Mouse (Mus musculus): Measurements from ENCODE around the gene Spc24.

Spc24 gene

DNA sequence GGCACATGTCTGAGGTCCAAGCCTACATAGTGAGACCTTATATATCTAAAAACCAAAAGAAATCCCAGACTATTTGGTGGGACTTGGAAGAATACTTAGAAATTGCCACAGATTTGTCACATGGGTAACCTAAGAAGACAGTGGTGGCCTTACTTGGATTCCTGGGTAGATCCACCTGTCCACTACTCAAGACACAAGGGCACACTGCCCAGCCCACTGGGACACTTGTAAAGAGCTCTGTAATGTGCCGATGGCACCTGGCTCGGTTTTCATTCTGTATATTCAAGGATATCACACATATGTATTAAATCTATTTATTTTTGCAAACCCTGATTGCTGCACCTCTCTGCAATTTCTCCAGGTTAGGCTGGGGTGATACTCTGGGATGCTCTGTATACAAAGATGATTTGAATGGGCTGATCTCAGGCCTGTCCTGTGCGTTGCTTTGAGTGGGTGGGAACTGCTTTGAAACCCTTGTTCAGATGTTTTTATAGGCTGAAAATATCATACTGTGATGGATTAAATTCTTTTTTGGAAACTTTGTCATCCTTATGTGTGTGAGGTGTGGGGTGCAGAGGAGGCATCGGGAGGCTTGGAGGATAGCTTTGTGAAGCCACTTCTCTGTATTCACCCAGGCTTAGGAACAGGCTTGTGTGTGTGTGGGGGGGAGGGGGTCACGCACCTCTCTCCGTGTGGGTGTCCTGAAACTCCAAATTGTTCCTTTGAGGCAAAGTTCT, 10.6 kb downstream of the Spc24 start:
- DNase-seq (ENCODE audit: low spot score in 2 of 2) = no peak

DNA sequence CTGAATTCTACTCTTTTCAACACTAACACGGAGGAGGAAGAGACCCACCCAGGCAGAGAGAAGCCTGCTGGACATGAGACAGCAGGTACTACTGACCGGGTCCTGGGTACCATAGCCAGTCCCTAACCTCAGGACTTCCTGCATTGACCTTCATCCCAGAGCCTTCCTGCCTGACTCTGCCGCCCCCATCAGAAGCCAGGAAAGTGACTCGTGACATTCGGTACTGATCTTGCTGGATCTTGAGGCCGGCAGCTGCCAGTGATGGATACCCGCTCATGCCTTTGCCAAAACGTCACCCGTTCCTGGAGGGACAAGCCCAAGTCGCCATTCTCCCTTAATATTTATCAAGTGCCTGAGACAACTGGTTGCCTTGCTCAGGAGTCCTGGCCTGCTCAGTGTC, 11.6 kb downstream of the Spc24 start:
- DNase-seq (ENCODE audit: low spot score in 2 of 2) = no peak

DNA sequence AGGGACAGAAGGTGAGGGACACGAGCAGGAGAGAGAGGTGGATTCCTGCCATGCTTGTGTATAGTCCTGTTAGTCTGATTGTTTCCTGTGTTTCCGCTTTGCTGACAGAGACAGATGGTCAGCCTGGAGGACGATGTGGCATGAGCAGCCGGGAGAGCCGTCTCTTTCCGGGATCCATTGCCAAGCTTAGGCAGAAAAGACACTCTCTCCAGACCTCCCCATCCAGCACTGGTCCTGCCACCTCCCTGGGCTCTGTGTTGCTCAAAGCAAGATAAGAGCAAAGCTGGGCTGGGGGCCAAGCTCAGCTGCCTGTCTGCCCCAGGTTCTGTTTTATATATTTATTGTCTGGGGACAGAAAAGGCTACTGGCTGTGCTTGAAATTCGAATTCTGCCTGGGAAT, 12.1 kb downstream of the Spc24 start:
- DNase-seq (ENCODE audit: low spot score in 2 of 2) = peak in 1 of 2 experiments; percentile 21

DNA sequence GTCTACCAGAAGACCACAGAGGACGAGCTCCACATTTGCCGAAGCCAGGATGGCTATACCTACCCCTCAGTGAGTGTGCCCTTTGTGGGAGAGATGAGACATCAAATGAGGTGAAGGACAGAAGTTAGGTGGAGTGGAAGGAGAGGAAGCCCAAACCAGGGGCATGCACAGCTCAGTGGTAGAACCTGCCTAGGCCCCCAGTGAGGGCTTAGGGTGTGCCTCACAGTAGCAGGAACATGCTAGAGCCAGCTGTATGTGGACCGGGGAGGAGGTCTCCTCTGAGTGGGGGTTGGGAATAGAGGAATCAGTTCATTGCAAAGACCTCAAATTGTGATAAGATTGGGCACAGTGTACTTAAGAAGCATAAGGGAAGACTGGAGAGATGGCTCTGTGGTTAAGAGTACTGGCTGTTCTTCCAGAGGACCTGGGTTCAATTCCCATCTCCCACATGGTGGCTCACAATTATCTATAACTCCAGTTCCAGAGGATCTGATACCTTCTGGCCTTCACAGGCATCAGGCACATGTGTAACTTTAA, 12.8 kb downstream of the Spc24 start:
- DNase-seq (ENCODE audit: low spot score in 2 of 2) = no peak

DNA sequence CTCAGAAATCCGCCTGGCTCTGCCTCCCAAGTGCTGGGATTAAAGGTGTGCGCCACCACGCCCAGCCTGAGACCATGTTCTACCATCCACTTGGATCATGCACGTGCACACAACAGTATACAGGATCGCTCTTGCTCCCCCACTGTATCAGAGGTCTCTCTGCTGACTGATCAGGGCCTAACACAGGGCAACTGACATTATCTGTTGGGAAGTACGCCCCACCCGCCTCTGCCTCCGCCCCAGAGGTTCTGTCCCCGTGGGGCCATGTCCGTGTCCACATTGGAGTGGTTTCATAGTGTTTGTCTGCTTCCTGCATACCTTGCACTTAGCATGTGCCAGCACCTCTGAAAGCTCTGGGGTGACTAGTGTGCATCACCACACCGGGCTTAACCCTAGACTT, 18.6 kb downstream of the Spc24 start:
- DNase-seq (ENCODE audit: low spot score in 2 of 2) = no peak

DNA sequence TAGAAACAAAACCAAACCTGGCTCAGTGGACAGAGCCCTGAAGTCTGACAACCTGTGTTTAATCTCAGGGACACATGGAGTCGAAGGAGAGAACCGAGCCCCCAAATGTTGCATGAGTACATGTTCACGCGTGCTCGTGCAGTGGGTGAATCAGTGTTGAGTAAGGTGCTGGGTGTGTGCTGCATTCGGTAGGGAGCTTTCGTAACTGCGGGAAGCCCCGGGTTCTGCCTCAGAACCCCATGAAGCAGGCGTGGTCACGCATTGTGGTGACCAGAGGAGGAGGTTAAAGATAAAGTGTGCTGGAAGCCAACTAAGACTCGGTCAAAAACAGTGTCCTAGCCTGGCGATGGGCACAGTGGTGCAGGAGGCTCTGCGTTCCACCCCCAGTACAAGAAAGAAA, 19.7 kb downstream of the Spc24 start:
- DNase-seq (ENCODE audit: low spot score in 2 of 2) = no peak

DNA sequence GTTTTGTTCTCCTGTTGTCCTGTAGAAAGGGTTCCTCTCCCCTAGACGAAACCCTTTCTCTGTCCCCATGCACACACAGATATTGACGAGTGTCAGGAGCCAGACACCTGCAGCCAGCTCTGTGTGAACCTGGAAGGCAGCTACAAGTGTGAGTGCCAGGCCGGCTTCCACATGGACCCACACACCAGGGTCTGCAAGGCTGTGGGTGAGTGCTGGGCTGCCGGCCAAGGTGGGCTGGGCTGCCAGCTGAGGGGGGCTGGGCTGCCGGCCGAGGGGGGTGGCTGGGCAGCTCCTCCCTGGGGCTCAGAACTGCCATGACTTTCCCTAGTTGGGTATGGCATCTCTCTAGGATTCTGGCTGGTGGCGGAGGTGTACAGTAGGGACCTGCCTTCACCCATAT, 21.3 kb downstream of the Spc24 start:
- DNase-seq (ENCODE audit: low spot score in 2 of 2) = no peak

DNA sequence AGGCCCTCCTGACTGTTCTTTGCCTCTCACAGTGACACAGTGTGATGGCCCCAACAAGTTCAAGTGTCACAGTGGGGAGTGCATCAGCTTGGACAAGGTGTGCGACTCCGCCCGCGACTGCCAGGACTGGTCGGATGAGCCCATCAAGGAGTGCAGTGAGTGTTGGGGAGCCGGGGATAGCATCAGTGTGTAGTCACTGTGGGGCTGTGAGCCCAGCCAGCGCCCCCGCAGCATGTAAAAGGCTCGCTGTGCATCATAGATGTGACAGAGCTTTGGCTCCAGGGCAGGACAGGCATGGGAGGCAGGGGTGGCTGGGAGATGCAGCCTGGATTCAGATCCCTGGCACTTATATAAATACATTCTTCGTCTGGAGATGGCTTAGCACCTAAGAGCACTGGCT, 22.9 kb downstream of the Spc24 start:
- no peak for DNase-seq (ENCODE audit: low spot score in 2 of 2)

DNA sequence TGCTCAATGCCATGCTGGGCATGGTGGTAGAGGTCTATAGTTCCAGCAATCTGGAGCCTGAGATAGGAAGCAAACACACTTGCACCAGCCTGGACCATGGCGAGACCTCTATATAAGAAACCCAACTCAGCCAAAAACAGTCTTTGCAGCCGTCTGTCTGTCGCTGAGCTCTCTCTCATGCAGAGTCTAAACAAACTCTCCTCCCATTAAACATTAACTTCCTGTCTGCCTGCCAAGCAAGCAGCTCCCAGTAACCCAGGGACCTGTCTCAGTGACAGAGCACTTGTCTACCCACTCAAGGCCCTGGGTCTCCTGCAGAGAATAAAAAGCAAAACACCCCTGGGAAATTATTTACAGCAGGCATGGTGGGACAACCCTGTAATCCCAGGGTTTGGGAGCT, 23.5 kb downstream of the Spc24 start:
- DNase-seq (ENCODE audit: low spot score in 2 of 2) = no peak

DNA sequence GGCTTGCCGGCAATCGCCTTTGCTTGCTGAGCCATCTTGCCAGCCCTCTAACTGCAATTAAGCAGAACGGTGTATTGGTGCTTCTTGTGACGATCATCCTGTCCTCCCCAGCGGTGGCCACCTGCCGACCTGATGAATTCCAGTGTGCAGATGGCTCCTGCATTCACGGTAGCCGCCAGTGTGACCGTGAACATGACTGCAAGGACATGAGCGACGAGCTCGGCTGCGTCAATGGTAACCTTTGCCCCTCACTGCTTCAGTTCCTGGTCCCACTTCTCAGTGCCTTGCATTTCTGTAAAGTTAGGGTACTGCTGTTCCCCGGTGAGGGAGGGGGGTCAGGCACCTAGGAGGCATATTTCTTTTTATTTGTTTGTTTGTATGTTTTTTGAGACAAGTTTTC, 25.0 kb downstream of the Spc24 start:
- DNase-seq (ENCODE audit: low spot score in 2 of 2) = no peak

DNA sequence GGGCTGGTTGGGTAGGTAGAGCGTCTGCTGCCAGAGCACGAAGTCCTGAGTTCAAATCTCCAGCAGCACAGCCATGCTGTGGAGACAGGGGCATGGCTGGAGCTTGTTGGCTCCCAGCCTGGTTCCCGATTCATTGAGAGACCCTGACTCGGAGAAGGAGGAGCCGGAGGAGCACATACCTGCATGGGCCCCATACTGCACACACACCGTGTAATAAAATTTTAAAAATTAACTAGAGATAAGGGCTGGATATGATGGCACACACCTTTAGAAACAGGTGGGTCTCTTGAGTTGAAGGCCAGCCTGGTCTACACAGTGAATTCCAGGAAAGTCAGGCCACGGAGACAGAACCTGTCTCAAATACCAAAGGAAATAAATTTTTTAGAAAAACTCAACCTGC, 26.1 kb downstream of the Spc24 start:
- DNase-seq (ENCODE audit: low spot score in 2 of 2) = no peak

DNA sequence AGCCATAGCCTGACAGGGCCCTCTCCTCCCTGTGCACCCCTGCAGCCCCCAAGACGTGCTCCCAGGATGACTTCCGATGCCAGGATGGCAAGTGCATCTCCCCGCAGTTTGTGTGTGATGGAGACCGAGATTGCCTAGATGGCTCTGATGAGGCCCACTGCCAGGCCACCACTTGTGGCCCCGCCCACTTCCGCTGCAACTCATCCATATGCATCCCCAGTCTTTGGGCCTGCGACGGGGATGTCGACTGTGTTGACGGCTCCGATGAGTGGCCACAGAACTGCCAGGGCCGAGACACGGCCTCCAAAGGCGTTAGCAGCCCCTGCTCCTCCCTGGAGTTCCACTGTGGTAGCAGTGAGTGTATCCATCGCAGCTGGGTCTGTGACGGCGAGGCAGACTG, 26.7 kb downstream of the Spc24 start:
- DNase-seq (ENCODE audit: low spot score in 2 of 2) = no peak

DNA sequence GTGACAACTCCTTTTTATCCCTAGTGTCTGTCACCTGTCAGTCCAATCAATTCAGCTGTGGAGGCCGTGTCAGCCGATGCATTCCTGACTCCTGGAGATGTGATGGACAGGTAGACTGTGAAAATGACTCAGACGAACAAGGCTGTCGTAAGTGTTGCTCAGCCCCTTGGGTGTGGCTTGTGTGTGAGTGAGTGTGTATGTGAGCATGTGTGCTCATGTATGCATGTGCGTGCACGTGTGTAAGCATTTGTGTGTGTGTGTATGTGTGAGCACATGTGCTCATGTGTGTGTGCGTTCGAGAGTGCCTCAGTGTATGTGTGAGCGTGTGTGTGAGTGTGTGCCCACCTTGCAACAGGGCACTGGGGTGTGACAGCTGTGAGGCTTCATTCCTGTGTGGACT, 27.8 kb downstream of the Spc24 start:
- no peak for DNase-seq (ENCODE audit: low spot score in 2 of 2)

DNA sequence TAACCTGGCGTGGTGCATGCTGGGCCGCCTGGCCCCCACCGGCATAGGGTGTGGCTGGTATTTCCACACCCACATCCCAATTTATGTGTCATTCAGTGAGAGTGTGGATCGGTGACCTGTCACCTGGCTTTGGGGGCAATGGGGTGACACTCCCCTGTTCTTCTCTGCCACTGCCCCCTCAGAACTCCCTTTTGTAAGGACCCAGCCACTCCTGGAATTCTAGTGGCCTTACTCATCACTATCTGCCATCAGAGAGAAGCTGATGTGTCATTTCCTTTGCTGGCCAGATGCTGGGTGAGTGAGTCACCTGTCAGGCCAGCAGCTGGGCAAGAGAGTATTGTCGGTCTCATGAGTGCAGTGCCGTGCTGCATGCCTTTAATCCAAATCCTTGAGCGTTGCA, 30.8 kb downstream of the Spc24 start:
- no peak for DNase-seq (ENCODE audit: low spot score in 2 of 2)

DNA sequence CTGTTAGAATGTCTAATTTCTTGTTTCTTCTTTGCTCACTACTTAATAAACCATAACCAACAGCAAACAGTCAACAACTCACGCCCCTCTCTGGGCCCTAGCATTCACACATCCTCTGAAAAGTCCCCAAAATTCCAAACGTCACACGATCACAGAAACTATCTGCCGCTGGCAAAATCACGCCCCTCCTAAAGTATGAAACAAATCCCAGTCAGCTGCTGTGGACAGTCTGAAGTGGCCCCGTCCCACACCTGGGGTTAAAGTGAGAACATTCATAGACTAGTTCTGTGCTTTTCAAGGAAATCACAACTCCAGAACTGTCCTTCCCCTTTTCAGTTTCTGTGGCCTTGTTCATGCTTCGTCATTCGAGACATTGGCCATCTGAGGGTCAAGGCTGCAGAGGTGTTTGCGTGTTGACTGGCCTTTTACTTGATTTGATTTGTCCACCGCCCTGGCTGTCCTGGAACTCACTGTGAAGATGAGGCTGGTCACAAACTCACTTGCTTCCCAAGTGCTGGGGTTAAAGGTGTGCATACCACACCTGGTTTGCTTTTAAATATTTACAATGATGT, 31.8 kb downstream of the Spc24 start:
- DNase-seq (ENCODE audit: low spot score in 2 of 2) = no peak

DNA sequence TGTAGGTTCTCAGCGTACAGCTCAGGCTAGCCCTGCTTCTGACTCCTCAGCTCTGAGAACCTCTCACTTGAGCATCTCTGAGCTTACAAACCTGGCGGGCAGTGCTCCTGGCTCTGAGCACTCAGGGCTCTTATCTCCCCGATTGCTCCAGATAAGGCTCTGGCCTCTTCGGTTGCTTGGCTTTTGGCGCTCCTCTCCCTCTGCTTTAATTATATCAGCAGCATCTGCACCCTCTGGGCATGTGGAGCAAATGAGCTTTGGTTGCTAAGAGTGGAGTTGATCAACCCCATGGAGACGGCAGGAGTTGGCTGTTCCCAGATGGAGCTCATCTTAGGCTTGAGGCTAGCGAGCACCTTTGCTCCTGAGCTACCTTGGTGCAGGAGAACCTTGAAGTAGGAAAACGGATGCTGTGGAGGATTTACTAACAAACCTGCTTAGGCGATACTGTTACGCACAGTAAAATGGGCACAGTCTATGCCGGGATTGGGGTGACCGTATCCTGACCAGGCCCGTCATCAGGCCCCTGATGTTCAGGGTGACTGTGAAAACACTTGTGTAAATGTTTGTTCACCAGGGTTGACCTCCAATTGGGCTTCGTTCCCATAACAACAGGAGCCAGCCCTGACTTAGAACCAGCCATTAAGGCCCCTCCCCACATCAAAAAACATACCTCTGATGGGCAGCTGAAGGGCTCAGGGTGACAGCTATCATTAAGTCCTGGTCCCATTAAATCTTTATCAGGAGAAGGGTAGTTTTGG, 33.7 kb downstream of the Spc24 start:
- no peak for DNase-seq (ENCODE audit: low spot score in 2 of 2)

DNA sequence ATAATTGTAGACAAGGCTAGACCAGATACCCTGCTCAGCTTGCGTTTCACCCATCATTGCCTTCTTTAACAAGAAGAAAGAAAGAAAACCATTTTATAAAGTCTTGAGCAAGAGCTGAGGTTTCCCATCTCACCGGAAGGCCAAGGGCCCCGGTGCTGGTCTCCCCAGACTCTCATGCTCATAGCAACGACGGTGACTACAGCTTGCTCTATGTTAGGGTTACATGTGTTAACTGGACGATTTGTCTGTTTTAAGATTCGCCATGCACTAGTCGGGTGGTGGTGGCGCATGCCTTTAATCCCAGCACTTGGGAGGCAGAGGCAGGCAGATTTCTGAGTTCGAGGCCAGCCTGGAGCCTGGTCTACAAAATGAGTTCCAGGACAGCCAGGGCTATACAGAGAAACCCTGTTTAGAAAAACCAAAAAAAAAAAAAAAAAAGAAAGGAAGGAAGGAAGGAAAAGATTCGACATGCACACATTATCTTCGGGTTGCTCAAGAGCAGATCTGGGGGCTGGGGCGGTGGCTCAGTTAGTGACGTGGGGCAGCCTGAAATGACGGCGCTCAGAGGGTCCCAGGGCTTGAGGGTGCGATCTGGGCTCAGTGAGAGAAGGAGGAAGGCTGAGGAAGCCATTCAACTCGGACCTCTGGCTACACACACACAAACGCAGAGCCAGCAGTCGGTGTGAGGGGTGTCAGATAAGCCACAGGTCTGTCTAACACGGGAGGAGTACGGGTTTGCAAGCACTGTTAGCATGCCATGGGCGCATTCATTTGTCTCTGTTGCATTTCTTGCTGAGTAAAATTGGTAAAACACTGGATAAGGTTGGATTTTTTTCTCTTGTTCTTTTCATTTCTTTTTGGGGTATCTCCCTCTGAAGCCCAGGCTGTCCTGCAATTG, 34.6 kb downstream of the Spc24 start:
- no peak for DNase-seq (ENCODE audit: low spot score in 2 of 2)

DNA sequence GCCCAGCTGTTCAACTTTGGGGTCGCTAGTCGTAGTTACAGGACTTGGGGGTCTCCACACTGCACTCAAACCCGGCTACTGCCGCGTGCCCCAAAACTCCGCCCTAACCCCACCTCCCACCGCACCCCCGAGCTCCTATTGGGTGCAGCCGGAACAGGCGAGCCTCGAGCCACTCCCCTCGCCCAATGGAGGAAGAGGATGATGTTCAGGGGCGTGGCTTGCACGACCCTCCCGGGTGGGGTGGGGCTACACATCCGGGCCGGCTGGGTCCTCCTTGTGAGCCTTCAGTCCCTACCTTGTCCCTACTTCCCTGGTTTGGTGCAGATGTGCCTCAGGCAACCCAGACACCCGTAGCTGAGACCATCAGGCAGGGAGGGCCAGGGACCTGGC, 36.0 kb downstream of the Spc24 start:
- DNase-seq (ENCODE audit: low spot score in 2 of 2) = peak; percentile 88 to 89

DNA sequence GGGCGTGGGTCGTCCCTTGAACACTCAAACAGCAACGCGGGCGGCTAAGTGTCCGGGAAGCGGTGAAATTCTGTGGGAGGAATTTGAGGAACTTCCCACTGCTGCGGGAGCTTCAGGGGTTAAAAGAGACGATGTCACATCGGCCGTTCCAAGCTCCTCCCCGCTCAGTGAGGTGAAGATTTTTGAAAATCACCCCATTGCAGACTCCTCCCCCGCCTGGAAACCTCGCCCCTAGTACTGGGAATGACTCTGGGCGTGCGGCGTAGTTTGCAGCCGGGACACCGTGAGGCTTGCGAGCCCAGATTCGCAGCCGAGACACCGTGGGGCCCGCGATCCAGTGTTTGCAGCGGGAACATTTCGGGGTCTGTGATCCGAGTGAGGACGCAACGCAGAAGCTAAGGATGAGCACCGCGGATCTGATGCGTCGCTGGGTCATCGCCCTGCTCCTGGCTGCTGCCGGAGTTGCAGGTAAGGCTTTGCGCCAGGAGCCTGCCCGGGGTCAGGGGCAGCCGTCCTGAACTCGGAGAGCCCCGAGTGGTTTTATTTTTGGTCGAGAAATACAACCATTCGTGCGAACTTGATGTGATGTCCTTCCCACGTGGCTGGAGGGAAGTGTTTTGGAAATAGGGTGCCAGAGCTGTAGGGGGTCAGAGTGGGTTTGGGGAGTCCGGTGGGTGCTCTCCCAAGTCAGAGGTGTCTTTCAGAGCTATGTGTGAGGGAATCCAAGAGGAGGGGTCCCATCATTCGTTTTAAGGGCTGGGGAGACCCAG, 36.5 kb downstream of the Spc24 start, which contains the start of gene Ldlr:
Gene Ldlr, plus strand, starts transcription at position 107 of the 770 bp plus-strand sequence.
- DNase-seq (ENCODE audit: low spot score in 2 of 2) = peak; percentile 59 to 72

DNA sequence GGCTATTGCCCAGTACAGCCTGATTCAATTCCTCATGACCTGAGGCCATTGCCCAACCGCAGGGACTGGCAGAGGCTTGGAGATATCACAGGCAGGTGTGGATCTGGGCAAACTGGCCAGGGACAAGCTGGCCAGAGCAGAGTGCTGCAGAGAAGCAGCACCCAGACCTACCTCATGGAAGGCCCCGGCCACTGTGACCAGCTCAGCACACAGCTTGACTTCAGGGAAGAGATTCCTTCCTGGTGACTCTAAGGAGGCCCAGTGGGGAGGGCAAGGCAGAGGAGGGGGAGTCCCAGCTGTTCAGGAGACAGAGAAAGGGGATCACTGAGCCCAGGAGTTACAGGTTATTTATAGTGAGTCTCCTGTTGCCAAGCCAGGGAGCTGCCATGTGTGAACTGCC, 39.1 kb downstream of the Spc24 start:
- no peak for DNase-seq (ENCODE audit: low spot score in 2 of 2)

DNA sequence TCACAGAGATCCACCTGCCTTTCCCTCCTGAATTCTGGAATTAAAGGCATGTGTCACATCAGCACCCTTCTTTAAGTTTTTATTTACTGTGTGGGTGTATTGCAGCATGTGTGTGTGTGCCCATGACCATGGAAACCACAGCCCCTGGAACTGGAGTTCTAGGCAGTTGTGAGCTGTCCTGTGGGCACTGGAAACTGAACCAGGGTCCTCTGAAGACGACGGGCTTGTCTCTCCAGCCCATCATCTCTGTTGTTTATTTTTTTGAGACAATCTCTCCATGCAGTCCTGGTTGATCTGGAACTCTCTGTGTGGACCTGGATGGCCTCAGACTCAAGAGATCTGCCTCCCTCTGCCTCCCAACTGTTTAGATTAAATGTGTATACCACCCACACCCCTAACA, 43.1 kb downstream of the Spc24 start:
- no peak for DNase-seq (ENCODE audit: low spot score in 2 of 2)

Data from spleen, postnatal 36 days (tissue).